Mouse (Mus musculus): ENCODE data around the gene Pebp1. TPM values are rescaled to one million over a fixed set of nuclear protein-coding genes. Genes with fewer than 3 reads are reported as not detected.
A peak's percentile ranks its signal among the peaks of the same experiment; 100 is the strongest.
"Not testable (repeated sequence)": the region's sequence is repeated elsewhere in the genome, so short reads cannot be mapped to it uniquely, and the experiment has no call there.

The Pebp1 gene
- total RNA-seq, 2 experiments from 2014 or later = 333 to 344 TPM

DNA sequence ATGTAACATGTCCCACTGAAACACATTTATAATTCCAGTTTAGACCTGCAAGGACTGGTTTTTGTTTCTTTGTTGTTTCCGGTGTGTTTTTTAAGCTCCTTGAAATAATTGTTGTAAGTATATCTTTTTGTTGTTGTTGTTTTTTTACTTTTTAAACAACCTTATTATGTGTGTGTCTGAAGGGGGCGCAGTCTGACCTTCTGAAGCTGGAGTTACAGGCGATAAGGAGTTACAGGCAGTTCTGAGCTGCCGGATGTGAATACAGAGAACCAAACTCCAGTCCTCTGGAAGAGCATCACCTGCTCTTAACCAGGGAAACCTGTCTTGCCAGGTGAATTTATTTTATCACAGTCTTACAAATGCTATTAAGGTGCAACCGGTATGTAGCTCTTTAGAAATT is 18.3 kb upstream of the Pebp1 start:
- no peak for DNase-seq
- no peak for TF ChIP-seq CTCF (IDR thresholded peaks at IDR 0.05)
- no peak overlapping the region for H3K27ac ChIP-seq
- no peak overlapping the region for H3K4me3 ChIP-seq
- intact Hi-C loops (cut with DNase I) = loop anchor here (5.0 kb wide), 4 partner anchors 82 to 188 kb away; partner anchors contain the start of genes Rfc5 and Suds3

DNA sequence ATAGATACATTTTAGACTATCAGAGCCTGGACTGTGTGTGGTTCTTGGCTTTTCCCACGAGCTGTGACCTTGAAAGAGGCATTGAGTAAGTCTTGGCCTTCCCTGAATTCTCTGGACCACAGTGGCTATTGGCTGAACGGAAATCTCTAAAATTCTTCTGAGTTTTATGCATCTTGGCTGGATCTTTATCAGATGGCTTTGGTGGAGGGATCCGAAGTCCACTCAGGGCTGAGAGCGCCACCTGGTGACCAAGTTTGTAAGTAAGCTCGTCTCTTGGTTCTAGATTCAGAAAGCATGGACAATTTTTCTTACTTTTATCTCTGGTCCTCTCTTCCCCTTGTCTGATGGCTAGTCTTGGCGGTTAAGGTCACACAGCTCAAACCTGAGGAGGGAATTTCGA is 17.5 kb upstream of the Pebp1 start:
- Histone ChIP-seq H3K4me3 (no peak overlapping the region), H3K27ac (peak overlapping the region; percentile 57)
- TF ChIP-seq CTCF (IDR thresholded peaks at IDR 0.05) = peak; percentile 78
- intact Hi-C loops (cut with DNase I) = loop anchor here (5.0 kb wide), 4 partner anchors 82 to 188 kb away; partner anchors contain the start of genes Rfc5 and Suds3
- peak; percentile 80 for DNase-seq

DNA sequence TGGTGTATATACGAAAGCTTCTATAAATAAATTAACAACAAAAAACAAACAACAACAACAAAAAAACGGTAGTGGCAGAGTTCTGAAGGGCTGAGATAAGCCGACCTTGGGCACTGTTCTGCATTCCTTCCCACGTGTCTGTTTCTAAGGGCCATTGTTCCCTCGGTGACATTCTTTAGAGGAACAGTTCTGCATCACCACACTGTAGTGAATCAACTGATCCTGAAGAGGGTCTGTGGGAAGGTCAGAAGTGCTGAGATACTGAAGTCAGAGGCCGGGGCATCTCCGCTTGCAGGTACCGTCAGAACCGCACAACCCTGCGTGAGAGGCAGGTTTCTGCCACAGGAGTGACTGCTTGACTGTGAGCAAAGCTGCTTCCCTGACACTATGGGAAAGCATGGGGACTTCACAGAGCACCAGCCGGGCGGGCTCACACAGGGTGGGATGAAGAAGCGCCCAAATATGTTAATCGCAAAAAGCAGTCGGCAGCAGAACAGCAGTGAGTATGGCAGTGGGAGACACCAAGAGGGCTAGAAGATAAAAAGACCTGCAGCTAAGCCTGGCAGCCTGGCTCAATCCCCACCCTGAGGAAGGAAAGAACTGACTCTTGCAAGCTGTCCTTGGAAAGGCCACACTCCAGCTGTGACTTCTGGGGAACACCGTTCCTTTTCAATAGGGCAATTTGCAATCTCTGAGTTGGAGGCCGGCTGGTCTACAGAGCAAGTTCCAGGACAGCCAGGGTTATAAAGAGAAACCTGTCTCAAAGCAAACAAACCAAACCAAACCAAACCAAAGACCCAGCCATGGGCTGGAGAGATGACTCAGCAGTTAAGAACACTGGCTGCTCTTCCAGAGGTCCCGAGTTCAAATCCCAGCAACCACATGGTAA is 16.5 kb upstream of the Pebp1 start:
- Histone ChIP-seq H3K4me3 (no peak overlapping the region), H3K27ac (peak overlapping the region; percentile 57)
- DNase-seq = no peak
- intact Hi-C loops (cut with DNase I) = no loop called here
- TF ChIP-seq CTCF (IDR thresholded peaks at IDR 0.05) = no peak

DNA sequence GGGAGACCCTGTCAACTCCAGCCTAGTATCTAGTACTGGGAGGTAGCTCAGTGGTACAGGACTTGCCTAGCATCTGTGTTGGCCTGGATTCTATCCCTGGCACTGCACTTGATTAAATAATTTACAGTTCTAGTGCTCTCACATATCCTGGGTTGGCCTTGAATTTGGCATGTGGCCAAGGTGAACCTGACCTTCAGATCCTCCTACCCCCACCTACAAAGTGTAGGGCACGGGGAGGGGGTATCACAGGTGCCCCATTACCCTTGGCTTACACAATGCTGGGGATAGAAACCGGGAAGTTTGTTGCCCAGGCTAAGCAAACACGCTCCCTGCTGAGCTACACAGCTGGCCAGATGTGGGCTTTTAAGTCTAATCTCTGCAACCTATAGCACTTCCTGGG is 15.5 kb upstream of the Pebp1 start:
- intact Hi-C loops (cut with DNase I) = no loop called here
- DNase-seq = no peak
- no peak for TF ChIP-seq CTCF (IDR thresholded peaks at IDR 0.05)
- H3K4me3 ChIP-seq = no peak overlapping the region
- no peak overlapping the region for H3K27ac ChIP-seq

DNA sequence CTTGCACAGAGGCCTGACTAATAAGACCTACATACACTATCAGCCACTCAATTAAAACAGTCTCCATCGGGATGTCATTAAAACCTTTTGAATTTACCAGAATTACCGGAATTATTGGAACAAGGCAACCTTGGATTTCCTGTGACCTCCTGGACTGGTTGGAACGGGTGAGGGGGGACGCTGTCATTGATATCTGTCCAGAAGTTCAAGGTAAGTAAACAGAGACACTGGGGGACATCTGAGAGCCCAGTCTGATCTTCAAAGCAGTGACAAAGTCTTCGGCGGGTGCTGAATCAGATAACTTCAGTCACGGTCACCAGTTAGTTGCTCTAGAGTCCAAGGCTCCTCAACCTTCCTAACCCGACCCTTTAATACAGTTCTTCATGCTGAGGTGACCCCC is 7.6 kb upstream of the Pebp1 start:
- intact Hi-C loops (cut with DNase I) = no loop called here
- no peak for DNase-seq

DNA sequence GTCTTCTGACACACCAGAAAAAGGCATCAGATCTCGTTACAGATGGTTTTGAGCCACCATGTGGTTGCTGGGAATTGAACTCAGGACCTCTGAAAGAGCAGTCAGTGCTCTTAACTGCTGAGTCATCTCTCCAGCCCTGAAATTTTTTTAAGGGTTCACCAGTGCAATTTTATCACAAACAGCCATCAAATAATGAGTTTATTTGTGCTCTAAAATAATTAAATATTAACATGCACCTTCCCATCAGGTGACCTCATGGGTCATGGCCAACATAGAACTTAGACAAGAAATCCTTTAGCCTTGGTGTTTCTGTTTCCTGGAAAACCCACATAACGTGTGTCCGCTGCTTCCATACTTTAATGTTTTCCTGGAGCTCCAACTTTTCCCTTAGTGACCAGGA is 6.4 kb upstream of the Pebp1 start:
- H3K27ac ChIP-seq; intact Hi-C loops (cut with DNase I); DNase-seq; H3K4me3 ChIP-seq: not testable (repeated sequence)

More for the DNA sequence above, 7.6 kb upstream of the Pebp1 start:
- Histone ChIP-seq H3K4me3 (no peak overlapping the region), H3K27ac (no peak overlapping the region)
- no peak for TF ChIP-seq CTCF (IDR thresholded peaks at IDR 0.05)

DNA sequence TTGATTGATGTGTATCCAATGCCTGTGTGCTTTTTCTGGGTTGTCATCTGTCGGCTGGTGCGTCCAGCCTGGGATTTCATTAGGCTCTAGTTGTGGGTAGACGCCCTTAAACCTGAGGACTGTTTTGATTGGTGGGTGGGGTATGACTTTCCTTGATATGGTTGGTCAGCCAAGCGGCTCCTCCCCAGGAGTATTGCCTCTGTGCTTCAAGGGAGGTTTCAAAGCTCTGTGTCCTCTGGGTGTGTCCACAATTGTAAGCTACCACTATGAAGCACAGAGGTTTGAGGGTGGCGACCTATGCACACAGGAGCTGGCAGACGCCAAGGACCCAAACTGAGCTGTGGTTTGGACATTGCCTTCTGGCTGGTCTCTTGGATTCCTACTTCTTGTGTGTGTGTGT is 5.1 kb upstream of the Pebp1 start:
- no peak for TF ChIP-seq CTCF (IDR thresholded peaks at IDR 0.05)
- Histone ChIP-seq H3K27ac (no peak overlapping the region), H3K4me3 (no peak overlapping the region)
- no peak for DNase-seq
- intact Hi-C loops (cut with DNase I) = no loop called here

DNA sequence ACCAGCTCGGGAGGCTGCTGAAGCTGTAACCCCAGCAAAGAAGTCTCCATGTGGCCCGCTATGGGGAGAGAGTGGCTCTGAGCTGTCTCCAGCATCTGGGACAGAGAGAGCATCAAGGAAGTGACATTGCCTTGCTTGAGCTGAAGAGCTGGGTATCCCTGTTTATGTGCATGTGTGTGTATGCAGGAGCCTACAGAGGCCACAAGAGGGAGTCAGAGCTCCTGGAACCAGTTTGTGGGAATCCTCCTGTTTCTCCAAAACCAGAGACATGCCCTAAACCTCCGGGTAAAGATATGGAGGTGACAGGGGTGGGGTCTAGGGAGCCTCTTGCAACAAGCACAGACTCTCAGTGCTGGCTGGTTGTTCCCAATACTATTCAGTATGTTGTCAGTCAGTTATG is 3.9 kb upstream of the Pebp1 start:
- no peak; the same call in 1 of the 2 replicates for TF ChIP-seq CTCF (IDR thresholded peaks at IDR 0.05)

DNA sequence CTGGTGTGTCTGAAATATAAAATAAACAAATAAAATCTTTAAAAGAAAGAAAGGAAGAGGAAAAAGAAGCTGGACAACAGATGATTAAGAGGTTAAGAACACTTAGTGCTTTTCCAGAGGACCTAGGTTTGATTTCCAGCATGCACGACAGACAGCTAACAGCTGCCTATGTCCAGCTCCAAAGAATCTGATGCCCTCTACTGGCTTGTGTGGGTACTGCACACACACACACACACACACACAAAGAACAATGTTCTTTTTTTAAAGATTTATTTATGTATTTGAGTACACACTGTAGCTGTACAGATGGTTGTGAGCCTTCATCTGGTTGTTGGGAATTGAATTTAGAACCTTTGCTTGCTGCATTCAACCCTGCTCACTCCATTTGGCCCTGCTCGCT is 2.7 kb upstream of the Pebp1 start:
- TF ChIP-seq CTCF (IDR thresholded peaks at IDR 0.05) = peak; percentile 30; the same call in 1 of the 2 replicates
- Histone ChIP-seq H3K27ac (no peak overlapping the region), H3K4me3 (no peak overlapping the region)
- DNase-seq = no peak
- intact Hi-C loops (cut with DNase I) = no loop called here

More for the DNA sequence above, 3.9 kb upstream of the Pebp1 start:
- Histone ChIP-seq H3K27ac (no peak overlapping the region), H3K4me3 (no peak overlapping the region)
- no peak for DNase-seq
- intact Hi-C loops (cut with DNase I) = no loop called here

DNA sequence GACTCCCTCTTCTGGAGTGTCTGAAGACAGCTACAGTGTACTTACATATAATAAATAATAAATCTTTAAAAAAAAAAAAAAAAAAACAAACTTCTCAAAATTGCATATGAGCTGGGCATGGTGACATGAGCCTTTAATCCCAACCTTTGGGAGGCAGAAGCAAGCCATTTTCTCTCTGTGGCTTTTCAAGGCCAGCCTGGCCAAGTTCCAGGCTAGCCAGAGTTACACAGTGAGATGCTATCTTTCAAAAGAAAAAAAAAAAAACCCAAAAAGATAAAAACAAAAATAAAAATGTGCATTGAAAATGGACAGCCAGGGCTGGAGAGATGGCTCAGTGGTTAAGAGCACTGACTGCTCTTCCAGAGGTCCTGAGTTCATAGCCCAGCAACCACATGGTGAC is 2.2 kb upstream of the Pebp1 start:
- intact Hi-C loops (cut with DNase I) = loop anchor here (5.0 kb wide), 1 partner anchor 172 kb away; the partner anchor contains the start of gene Suds3
- Histone ChIP-seq H3K4me3 (no peak overlapping the region), H3K27ac (no peak overlapping the region)
- DNase-seq = no peak
- TF ChIP-seq CTCF (IDR thresholded peaks at IDR 0.05) = no peak

DNA sequence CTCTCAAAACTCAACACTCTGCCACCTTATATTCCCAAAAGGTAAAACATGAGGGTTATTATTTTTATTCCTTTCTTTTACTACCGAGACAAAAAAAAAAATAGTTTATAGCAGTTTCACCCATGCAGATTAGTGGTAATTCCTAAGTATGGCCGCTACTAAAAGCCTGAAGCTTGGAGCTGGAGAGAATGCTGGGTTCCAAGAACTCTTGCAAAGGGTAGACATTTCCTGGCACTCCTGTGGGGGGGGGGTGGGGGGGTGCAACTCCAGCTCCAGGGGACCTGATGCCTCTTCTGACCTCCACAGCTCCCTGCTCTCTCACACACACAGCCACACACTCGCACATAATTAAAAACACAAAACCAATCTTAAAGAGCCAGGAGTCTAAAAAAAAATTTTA is 1.1 kb downstream of the Pebp1 start:
- intact Hi-C loops (cut with DNase I) = loop anchor here (5.0 kb wide), 1 partner anchor 169 kb away; the partner anchor contains the start of gene Suds3
- no peak for DNase-seq
- no peak for TF ChIP-seq CTCF (IDR thresholded peaks at IDR 0.05)
- H3K4me3 ChIP-seq = peak overlapping the region; percentile 90
- H3K27ac ChIP-seq = peak overlapping the region; percentile 88; the same call in 1 of the 2 replicates

DNA sequence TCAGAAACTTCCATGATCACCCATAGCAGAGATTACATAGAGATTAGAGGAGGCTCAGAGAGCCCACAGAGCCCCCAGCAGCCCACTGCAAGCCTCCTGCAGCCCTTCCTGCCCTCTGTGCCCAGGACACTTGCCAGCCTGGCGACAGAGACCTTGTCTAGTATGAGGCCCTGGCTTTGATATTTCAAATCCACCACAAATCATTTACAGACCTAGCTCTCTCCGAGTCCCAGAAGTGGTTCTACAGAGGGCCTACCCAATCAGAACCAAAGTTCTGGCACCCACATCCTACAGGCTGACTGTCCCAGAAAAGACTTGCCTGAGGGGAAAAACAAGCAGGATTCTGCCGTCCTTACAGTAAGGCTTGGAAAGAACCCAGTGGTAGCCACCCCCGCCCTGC is 2.2 kb downstream of the Pebp1 start:
- DNase-seq = no peak
- TF ChIP-seq CTCF (IDR thresholded peaks at IDR 0.05) = no peak
- Histone ChIP-seq H3K4me3 (no peak overlapping the region), H3K27ac (no peak overlapping the region)
- intact Hi-C loops (cut with DNase I) = loop anchor here (5.0 kb wide), 1 partner anchor 168 kb away; the partner anchor contains the start of gene Suds3

DNA sequence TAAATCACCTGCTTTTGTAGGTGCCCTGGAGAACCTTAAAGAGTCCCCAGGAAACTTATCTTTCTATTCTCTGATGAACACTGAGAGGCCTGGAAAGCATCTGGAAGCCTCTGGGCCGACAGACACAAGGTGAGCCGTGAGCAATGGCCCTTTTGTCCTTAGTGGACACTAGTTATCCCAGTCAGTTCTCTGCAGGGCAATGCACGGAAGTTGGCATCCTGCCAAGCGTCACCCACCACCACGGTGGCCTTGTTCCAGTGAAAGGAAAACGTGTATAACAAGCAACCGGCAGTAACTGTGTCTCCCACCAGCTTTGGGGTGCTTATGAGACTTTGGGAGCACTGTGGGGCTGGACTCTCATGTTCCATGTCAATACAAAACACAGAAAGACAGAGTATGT is 2.7 kb downstream of the Pebp1 start:
- no peak overlapping the region for H3K4me3 ChIP-seq
- DNase-seq = no peak
- no peak for TF ChIP-seq CTCF (IDR thresholded peaks at IDR 0.05)
- no peak overlapping the region for H3K27ac ChIP-seq
- intact Hi-C loops (cut with DNase I) = loop anchor here (5.0 kb wide), 1 partner anchor 167 kb away; the partner anchor contains the start of gene Suds3

Data from gastrocnemius, adult 2 months (tissue).